Mouse (Mus musculus): ENCODE measurements around the gene Tnfaip8l1. TPM values are rescaled to one million over a fixed set of nuclear protein-coding genes. Genes with fewer than 3 reads are reported as not detected.

Tnfaip8l1 gene
- polyA plus RNA-seq, 1 experiment from 2014 or later: 11.7 TPM

DNA sequence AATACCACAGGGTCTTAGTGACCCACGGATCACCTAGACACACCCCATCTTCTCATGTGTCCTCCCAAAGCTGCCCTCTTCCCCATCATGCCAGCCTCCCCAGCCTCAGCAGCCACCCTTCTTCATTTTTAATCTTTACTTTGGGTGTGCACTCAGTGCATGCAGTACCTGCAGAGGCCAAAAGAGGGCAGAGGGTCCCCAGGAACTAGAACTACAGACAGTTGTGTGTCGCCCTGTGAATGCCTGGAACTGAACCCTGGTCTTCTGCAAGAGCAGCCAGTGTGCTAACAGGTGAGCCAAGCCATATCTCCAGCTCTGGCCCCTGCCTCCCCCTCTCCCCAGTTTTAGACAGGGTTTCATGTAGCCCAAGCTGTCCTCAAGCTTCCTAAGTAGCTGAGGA lies 34.6 kb downstream of the Tnfaip8l1 start:
- H3K36me3 ChIP-seq (replicated peaks): peaks cover 96% of the 10 kb centered on the region
- peak; percentile 28 for DNase-seq (ENCODE audit: low spot score)
- WGBS: 64% methylated on average over 2 of the region's 2 CpGs

DNA sequence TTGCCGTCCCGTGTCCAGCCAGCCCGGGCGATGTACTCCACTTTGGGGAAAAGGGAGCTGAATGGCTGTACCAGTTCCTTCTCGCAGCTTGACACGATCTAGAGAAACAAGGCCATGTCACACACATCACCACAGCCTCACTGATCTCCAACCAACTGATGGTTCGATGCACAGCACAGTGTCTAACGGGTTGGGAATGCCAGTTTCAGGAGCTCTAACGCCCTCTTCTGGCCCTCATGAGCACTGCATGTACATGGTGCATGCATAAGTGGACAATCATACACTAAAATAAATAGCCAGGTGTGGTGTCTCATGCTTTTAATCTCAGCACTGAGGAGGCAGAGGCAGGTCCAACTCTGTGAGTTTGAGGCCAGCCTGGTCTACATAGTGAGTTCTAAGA lies 38.3 kb downstream of the Tnfaip8l1 start:
- Histone ChIP-seq H3K4me3 (no peak overlapping the region), H3K9me3 (peaks cover 7% of the 10 kb centered on the region; the same call in 1 of the 2 replicates), H3K27ac (replicated peaks) (no peak overlapping the region), H3K36me3 (replicated peaks) (peaks cover 96% of the 10 kb centered on the region), H3K4me1 (no peaks in the 10 kb centered on the region), H3K27me3 (replicated peaks; ENCODE audit: low read depth, poor library complexity, severe bottlenecking) (no peaks in the 10 kb centered on the region)
- DNase-seq (ENCODE audit: low spot score): no peak
- WGBS: 86% methylated on average over 9 of the region's 9 CpGs

More for the DNA sequence above, 34.6 kb downstream of the Tnfaip8l1 start:
- Histone ChIP-seq H3K4me3 (no peak overlapping the region), H3K27me3 (replicated peaks; ENCODE audit: low read depth, poor library complexity, severe bottlenecking) (no peaks in the 10 kb centered on the region), H3K4me1 (no peaks in the 10 kb centered on the region), H3K27ac (replicated peaks) (no peak overlapping the region), H3K9me3 (peaks cover 7% of the 10 kb centered on the region; the same call in 1 of the 2 replicates)

DNA sequence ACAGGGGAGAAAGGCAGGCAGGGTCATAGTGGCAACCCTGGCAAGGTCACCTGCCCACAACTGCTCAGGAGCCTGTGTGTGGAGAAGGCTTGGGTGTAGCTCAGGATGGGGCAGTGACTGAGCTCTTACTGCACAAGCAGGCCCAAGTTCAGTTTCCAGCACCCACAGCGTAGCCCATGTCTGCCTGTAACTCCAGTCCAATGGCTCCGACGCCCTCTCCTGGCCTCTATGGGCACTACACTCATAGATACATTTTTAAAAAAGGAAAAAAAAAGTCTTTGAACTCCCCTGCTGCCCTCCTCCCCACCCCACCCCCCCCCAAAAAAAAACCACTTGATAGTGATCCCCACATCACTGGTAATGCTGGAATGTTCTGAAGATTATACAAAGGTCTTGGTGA lies 39.4 kb downstream of the Tnfaip8l1 start:
- no peaks in the 10 kb centered on the region for H3K4me1 ChIP-seq
- peaks cover 7% of the 10 kb centered on the region; the same call in 1 of the 2 replicates for H3K9me3 ChIP-seq
- no peaks in the 10 kb centered on the region for H3K27me3 ChIP-seq (replicated peaks; ENCODE audit: low read depth, poor library complexity, severe bottlenecking)
- no peak overlapping the region for H3K27ac ChIP-seq (replicated peaks)
- H3K36me3 ChIP-seq (replicated peaks): peaks cover 96% of the 10 kb centered on the region
- no peak for DNase-seq (ENCODE audit: low spot score)
- H3K4me3 ChIP-seq: no peak overlapping the region
- 70% methylated on average over 3 of the region's 3 CpGs for WGBS

DNA sequence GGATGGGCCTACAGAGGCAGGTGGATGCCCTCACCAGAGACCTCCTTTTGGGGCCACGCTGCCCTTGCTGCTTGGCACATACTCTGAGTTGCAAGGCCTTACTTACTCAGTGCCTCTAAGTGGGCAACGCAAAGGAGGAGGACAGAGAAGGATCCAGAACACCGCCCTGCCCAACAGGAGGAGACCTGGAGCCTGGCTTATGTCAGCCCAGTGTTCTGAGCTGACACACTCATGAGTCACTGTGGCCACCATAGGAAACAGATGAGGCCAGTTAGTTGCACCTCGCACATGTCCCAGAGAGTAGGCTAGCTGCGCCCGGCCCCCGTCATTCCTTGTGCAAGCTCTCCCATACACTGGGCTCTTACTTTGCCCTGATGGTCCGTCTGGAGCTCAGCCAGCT lies 40.2 kb downstream of the Tnfaip8l1 start:
- 92% methylated on average over 8 of the region's 8 CpGs for WGBS
- Histone ChIP-seq H3K27me3 (replicated peaks; ENCODE audit: low read depth, poor library complexity, severe bottlenecking) (no peaks in the 10 kb centered on the region), H3K27ac (replicated peaks) (no peak overlapping the region), H3K4me3 (no peak overlapping the region), H3K36me3 (replicated peaks) (peaks cover 96% of the 10 kb centered on the region), H3K4me1 (no peaks in the 10 kb centered on the region), H3K9me3 (peaks cover 1% of the 10 kb centered on the region; the same call in 1 of the 2 replicates)
- DNase-seq (ENCODE audit: low spot score): no peak

DNA sequence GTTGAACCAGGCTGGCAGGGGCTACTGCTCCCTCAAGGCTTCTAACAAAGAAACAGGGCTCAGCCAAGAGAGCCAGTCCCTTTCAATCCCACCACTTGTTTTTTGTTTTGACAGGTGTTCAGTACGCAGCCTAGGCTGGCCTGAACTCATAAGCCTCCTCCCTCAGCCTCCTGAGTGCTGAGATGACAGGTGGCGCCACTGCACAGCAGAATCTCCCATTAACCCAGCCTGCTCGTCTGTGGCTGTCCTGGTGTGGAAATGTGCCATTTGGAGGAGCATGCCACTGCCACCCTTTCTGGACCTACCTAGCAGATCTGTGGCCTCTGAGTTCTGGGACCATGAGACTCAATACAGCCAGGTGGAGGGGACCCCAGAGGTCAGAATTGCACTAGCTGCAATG lies 41.5 kb downstream of the Tnfaip8l1 start:
- no peaks in the 10 kb centered on the region for H3K27me3 ChIP-seq (replicated peaks; ENCODE audit: low read depth, poor library complexity, severe bottlenecking)
- H3K4me1 ChIP-seq: no peaks in the 10 kb centered on the region
- 56% methylated on average over 3 of the region's 3 CpGs for WGBS
- no peak for DNase-seq (ENCODE audit: low spot score)
- H3K27ac ChIP-seq (replicated peaks): no peak overlapping the region
- no peak overlapping the region for H3K4me3 ChIP-seq
- peaks cover 96% of the 10 kb centered on the region for H3K36me3 ChIP-seq (replicated peaks)
- no peaks in the 10 kb centered on the region for H3K9me3 ChIP-seq

DNA sequence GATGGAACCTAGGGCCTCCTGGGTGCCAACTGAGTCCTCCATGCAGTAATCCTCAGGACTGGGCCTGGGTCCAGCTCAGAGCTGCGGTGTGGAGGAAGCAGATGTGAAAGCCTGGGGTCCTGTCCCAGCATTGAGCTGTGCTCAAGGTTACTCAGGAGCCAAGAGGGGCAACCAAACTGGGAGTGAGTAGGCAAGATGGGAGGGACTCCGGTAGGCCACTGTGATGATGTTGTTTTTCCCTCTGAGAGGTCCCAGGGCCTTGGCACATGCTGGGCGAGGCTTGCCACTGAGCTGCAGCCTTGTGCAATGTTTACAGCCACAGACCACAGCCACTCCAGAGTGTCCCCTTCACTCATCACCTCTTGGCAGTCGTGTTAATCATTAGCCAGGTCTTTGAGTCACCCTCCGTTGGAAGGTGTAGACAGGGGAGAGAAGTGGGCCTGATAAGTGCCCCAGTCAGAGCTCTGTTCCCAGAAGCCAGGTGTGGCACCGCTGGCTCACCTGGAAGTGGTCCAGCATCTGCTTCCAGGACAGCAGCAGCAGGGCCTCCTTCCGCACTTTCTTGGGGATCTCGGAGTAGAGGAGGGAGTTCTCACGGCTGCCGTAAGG lies 44.1 kb downstream of the Tnfaip8l1 start:
- DNase-seq (ENCODE audit: low spot score): no peak
- Histone ChIP-seq H3K4me3 (no peak overlapping the region), H3K36me3 (replicated peaks) (peaks cover 100% of the 10 kb centered on the region), H3K4me1 (no peaks in the 10 kb centered on the region), H3K27ac (replicated peaks) (no peak overlapping the region), H3K27me3 (replicated peaks; ENCODE audit: low read depth, poor library complexity, severe bottlenecking) (no peaks in the 10 kb centered on the region), H3K9me3 (no peaks in the 10 kb centered on the region)
- WGBS: 89% methylated on average over 10 of the region's 10 CpGs

DNA sequence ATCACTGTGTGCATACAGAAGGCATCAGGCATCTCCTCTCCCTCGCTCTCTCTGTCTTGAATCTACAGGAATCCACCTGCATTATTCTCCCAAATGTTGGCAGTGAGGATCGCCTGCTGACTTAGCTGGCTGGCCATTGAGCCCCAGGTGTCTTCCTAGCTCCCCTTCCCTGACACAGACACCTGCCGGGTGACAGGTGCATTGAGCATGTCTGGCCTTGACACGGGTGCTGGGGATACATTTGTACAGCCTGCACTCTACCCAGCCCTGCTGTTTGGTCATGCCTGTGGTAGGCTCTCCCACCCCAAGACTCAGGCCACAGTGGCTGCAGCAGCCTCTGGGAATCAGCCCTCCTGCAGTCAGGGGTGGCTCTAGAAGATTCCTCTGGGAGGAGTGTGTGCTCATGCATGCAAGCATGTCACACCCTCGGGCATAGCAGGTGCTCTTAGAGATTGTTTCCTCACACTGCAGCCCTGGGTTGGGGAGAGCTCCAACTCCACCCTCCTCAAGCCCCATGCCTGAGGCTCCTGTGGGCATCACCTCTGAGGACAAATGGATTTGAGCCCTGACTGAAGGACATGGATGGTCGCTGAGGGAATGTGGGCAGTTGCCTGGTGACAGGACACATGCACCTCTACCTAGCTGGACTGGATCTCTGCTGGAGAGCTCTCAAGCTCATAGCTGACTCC lies 44.9 kb downstream of the Tnfaip8l1 start:
- Histone ChIP-seq H3K36me3 (replicated peaks) (peaks cover 100% of the 10 kb centered on the region), H3K4me3 (no peak overlapping the region), H3K27me3 (replicated peaks; ENCODE audit: low read depth, poor library complexity, severe bottlenecking) (no peaks in the 10 kb centered on the region), H3K9me3 (no peaks in the 10 kb centered on the region), H3K27ac (replicated peaks) (no peak overlapping the region), H3K4me1 (no peaks in the 10 kb centered on the region)
- WGBS: 81% methylated on average over 6 of the region's 6 CpGs
- no peak for DNase-seq (ENCODE audit: low spot score)

DNA sequence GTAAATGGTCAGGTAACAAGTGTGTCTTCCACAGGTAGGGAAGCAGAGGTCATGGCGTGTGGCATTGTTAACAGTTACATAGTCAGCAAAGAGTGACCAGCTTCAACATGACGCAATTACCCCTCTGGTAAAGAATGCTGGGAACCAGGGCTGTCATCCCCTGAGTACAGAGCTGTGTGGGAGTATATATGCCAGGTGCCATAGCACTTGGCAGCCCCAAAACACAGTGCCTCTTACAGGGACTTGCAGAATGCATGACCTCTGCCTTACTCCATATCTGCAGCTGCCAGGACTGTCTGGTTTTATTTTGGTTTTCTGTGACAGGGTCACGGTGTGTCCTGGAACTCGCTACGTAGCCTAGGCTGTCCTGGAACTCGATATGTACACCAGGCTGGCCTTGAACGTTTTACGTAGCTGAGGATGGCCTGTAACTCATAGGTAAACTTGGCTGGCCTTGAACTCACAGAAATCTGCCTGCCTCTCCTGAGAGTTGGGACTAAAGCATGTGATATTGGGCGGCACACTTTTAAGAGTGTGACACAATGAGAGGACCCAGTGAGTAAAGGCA lies 45.8 kb downstream of the Tnfaip8l1 start:
- DNase-seq (ENCODE audit: low spot score): no peak
- Histone ChIP-seq H3K9me3 (no peaks in the 10 kb centered on the region), H3K27me3 (replicated peaks; ENCODE audit: low read depth, poor library complexity, severe bottlenecking) (no peaks in the 10 kb centered on the region), H3K4me1 (no peaks in the 10 kb centered on the region), H3K36me3 (replicated peaks) (peaks cover 100% of the 10 kb centered on the region), H3K27ac (replicated peaks) (no peak overlapping the region), H3K4me3 (no peak overlapping the region)
- 93% methylated on average over 9 of the region's 9 CpGs for WGBS

DNA sequence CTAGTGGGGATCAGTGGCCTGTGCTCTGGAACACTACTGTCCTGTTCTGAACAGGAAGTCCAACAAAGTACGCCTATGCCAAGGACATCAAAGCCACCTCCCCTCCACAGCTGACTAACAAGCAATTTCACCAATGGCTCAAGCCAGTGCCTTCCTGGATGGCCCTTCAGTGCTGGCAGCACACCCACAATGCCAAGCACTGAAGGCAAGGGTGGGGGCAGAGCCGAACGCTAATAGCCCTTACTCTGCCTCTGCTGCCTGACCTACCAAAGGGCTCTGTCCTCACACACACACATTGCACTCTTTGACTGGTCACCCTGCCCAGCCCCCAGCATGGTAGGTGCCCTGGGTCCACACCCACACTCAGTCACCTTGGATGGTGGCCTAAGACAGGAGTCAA lies 46.5 kb downstream of the Tnfaip8l1 start:
- Histone ChIP-seq H3K9me3 (no peaks in the 10 kb centered on the region), H3K27ac (replicated peaks) (no peak overlapping the region), H3K4me3 (no peak overlapping the region), H3K36me3 (replicated peaks) (peaks cover 94% of the 10 kb centered on the region), H3K4me1 (no peaks in the 10 kb centered on the region), H3K27me3 (replicated peaks; ENCODE audit: low read depth, poor library complexity, severe bottlenecking) (no peaks in the 10 kb centered on the region)
- no peak for DNase-seq (ENCODE audit: low spot score)
- WGBS: 93% methylated on average over 3 of the region's 3 CpGs

DNA sequence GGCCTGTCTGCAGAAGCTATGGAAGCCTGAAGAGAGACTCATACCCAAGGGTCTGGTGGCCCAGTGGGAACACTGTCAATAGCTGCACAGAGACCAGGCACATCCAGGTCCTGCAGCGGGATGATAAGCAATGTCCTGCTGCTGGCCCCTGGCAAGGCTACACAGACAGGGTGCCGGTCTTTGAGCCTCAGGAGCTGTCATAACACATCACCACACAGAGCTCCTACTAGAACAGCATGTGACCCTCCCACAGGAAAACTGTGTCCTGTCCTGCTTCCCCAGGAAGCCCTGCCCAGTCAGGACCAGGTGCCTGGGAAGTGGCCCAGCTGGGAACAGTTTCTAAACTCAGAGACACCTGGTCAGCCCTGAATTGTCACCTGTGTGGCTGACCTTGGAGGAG lies 48.8 kb downstream of the Tnfaip8l1 start:
- WGBS: 94% methylated on average over 2 of the region's 2 CpGs
- H3K27ac ChIP-seq (replicated peaks): no peak overlapping the region

DNA sequence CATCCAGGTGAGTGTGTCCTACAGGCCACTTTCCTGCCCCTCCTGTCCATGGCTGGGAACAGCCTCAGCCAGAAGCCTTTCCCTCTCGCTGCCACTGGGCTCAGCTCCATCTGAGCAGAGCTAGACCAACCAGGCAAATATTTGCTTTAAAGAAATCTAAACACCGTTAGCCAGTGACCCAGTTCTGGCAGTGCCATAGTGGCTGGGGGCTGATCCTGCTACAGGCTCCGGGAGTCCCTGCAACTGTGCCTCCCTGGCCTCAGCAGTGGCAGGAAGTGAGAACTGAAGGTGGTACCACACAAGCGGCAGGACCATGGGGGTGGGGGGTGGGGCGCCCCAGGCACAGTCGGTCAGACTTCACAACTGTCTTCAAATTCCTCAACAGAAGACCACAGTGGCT lies 50.4 kb downstream of the Tnfaip8l1 start:
- DNase-seq (ENCODE audit: low spot score): no peak
- Histone ChIP-seq H3K4me3 (no peak overlapping the region), H3K27ac (replicated peaks) (no peak overlapping the region), H3K36me3 (replicated peaks) (peaks cover 75% of the 10 kb centered on the region), H3K9me3 (no peaks in the 10 kb centered on the region), H3K27me3 (replicated peaks; ENCODE audit: low read depth, poor library complexity, severe bottlenecking) (no peaks in the 10 kb centered on the region), H3K4me1 (peaks cover 18% of the 10 kb centered on the region)
- WGBS: 70% methylated on average over 6 of the region's 6 CpGs

More for the DNA sequence above, 48.8 kb downstream of the Tnfaip8l1 start:
- Histone ChIP-seq H3K36me3 (replicated peaks) (peaks cover 89% of the 10 kb centered on the region), H3K27me3 (replicated peaks; ENCODE audit: low read depth, poor library complexity, severe bottlenecking) (no peaks in the 10 kb centered on the region), H3K4me1 (peaks cover 2% of the 10 kb centered on the region), H3K4me3 (no peak overlapping the region), H3K9me3 (no peaks in the 10 kb centered on the region)
- DNase-seq (ENCODE audit: low spot score): no peak

DNA sequence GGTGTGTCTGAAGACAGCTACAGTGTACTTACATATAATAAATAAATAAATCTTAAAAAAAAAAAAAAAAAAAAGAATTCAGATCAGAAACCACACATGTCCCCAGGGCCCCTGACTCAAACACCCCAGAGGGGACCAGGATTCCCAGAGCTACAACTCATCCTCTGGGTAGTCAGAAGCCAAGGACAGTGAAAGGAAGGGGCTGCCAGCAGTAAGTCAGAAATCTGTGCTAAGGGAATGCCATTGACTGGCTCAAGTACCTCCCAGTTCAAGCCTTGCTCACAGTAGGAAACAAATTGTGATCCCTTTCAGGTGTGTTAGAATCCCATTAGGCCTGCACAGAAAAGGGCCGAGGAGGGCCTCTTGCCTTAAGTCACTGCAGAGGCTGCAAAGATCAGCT lies 52.0 kb downstream of the Tnfaip8l1 start:
- no peaks in the 10 kb centered on the region for H3K27me3 ChIP-seq (replicated peaks; ENCODE audit: low read depth, poor library complexity, severe bottlenecking)
- no peak for DNase-seq (ENCODE audit: low spot score)
- H3K36me3 ChIP-seq (replicated peaks): peaks cover 60% of the 10 kb centered on the region
- WGBS: 81% methylated on average over 1 of the region's 1 CpGs
- no peak overlapping the region for H3K27ac ChIP-seq (replicated peaks)
- no peak overlapping the region for H3K4me3 ChIP-seq
- no peaks in the 10 kb centered on the region for H3K9me3 ChIP-seq
- H3K4me1 ChIP-seq: peaks cover 30% of the 10 kb centered on the region

DNA sequence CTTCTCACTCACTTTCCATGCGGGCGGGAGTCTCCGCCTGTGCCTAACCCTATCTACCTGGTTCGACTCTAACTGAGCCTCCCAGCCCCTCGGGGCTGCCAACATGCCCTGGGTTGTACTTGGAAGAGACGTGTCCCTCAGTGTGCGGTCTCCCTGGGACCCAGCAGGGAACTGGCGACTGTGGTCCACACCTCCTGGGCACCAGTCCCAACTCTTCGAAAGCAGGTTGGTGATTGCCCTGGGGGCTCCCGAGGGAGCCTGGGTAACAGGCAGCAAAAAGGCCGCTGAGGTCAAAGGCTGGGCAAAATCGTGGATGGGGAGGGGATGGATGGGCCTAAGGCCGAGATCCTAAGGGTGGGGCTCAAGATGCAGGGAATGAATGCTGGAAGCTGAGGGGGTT lies 55.4 kb downstream of the Tnfaip8l1 start:
- Histone ChIP-seq H3K9me3 (no peaks in the 10 kb centered on the region), H3K4me3 (peak overlapping the region; percentile 86), H3K36me3 (replicated peaks) (peaks cover 25% of the 10 kb centered on the region), H3K27ac (replicated peaks) (peak overlapping the region; percentile 94), H3K4me1 (peaks cover 42% of the 10 kb centered on the region), H3K27me3 (replicated peaks; ENCODE audit: low read depth, poor library complexity, severe bottlenecking) (no peaks in the 10 kb centered on the region)
- DNase-seq (ENCODE audit: low spot score): no peak
- WGBS: 65% methylated on average over 13 of the region's 13 CpGs
